Mouse (Mus musculus) liver, adult 2 months (tissue): ENCODE results near the gene Glcci1.

ENCODE experiments used
- CTCF ChIP-seq: fragments of 200-500 bp; IDR thresholded peaks from 2 replicates; pipeline ENCODE4 v1.5.1; 2011; ENCODE audit warnings: low read depth, low read length, control low read depth
- POLR2A ChIP-seq: fragments of 200-500 bp; IDR thresholded peaks from 2 replicates; pipeline ENCODE4 v1.6.1; 2011; ENCODE audit warnings: low read length, control low read depth; ENCODE audit not compliant: insufficient read depth; ENCODE audit errors: extremely low read depth

DNA sequence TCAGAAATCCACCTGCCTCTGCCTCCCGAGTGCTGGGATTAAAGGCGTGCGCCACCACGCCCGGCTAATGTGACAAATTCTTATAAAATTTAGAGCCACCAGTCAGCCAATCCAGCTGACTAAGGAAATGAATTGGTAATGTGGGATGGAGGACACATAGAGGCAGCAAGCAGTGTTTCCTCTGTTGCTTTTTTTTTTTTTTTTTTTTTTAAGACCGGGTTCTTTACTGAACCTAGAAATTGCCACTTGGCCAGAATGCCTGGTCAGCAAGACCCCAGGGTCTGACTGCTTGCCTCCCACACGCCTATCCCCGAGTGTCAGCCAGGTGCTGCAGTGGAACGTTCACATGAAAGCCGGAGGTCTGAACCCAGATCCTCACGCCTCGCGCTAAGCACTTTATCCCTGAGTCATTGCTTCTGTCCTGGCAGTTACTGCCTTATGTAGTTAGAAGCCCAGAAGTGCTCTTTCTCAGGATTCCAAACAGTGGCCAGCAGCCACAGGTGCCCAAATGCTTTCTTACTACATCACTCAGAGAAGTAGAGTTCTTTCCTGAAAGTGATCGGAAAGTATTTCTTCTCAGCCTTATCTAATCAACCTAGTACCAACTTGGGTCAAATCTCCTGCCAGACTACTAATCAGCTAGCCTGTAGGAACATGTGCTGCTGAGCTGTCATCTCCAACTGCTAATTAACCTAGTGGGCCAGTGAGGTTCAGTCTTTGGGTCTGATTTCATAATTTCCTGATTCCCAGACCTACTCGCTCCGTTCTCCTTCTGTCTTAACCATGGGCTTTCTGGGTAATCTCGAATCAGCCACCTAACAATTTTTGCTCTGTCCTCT is 24.7 kb upstream of the Glcci1 start:
- TF ChIP-seq CTCF = no peak
- no peak for TF ChIP-seq POLR2A
